Mouse (Mus musculus): ENCODE measurements around the gene Gm45785. TPM values are rescaled to one million over a fixed set of nuclear protein-coding genes. Genes with fewer than 3 reads are reported as not detected.
A peak's percentile ranks its signal among the peaks of the same experiment; 100 is the strongest.

Gene Gm45785
- 1.8 and 4.6 TPM in 2 replicates for total RNA-seq (2017)

DNA sequence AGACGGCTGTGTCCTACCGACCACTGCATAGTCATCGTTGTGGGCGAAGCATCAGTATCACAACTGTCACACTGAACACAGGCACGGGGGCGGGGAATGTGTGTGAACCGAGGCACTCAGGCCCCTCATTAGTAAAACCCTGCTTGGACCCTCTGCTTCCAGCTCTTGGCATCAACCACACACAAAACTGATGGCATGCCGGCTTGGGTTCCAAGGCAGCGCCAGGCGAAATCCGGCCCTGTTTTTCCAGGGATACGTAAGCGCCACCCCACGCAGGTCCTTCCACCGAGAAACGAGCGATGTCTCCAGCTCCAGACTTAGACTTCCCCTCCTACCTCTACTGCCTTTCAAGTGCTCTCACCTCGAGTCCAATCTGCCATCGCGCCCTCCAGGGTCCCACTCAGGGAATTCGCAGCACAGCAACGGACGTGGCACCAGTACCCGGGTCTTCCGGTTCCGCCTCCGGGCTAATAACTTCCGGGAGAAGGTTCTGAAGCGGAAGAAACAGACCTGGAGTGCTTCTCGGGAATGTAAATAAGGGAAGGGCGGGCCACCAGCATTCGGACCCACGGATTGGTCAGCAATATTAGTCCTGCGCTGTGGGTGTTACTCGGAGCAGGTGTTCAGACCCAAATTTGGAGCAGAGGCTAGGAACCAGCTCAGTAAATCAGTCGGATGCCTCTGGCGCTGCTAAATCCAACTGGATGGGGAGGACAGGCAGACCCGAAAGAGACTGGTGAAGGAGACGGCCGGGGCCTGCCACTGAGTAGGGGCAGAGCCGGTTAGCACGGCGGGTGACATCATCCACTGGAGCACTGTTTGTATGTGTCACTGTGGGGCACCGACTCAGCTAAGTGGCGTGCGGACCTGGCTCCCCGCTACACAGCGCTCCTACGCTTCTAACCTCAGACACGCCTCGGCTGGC is at the start of gene Gm45785:
Gene Gm45785 (minus strand): TSS at position 472 of the 925 bp plus-strand sequence.
- peak; percentile 57 to 61 for ATAC-seq (replicated peaks in 1 of 2; ENCODE audit: insufficient read depth in 1 of 2, low FRiP score in 2 of 2, low TSS enrichment in 1 of 2, low read depth in 1 of 2, poor library complexity in 2 of 2, severe bottlenecking in 2 of 2)

DNA sequence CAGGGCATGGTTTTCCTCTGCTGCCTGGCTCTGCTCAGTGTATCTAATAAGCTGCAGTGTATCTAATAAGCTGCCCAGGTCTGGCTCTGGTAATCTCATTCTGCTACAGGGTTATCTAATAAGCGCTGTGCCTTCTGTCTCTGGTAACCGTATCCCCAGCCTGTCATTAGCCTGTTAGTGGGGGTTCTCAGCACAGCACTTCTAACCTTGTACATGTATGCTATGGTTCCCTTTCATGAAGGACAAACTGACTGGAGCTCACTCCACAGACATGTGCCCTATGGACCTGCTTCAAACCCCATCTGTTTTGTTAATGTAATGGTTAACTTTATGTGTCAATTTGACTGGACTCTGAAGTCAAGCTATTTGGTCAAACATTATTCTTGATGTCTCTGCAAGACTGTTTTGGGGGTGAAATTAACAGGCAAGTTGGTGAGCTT is 49.5 kb upstream of the Gm45785 start:
- no peak for ATAC-seq (replicated peaks in 1 of 2; ENCODE audit: insufficient read depth in 1 of 2, low FRiP score in 2 of 2, low TSS enrichment in 1 of 2, low read depth in 1 of 2, poor library complexity in 2 of 2, severe bottlenecking in 2 of 2)

- ATAC-seq (replicated peaks in 1 of 2; ENCODE audit: insufficient read depth in 1 of 2, low FRiP score in 2 of 2, low TSS enrichment in 1 of 2, low read depth in 1 of 2, poor library complexity in 2 of 2, severe bottlenecking in 2 of 2): peak; percentile 66 to 80; a peak in 2 of 4 replicates
Observed at GRCm38 (mm10) chr7:140903212-140903611, 47.1 kb upstream of the Gm45785 start.

GRCm38 (mm10) chr7:140902036-140902875 is 46.1 kb upstream of the Gm45785 start:
- no peak for ATAC-seq (replicated peaks in 1 of 2; ENCODE audit: insufficient read depth in 1 of 2, low FRiP score in 2 of 2, low TSS enrichment in 1 of 2, low read depth in 1 of 2, poor library complexity in 2 of 2, severe bottlenecking in 2 of 2)

GRCm38 (mm10) chr7:140900220-140900619 is 44.1 kb upstream of the Gm45785 start, which contains the start of gene Cox8b:
Gene Cox8b (minus strand): TSS chr7:140900446.
- no peak for ATAC-seq (replicated peaks in 1 of 2; ENCODE audit: insufficient read depth in 1 of 2, low FRiP score in 2 of 2, low TSS enrichment in 1 of 2, low read depth in 1 of 2, poor library complexity in 2 of 2, severe bottlenecking in 2 of 2)

DNA sequence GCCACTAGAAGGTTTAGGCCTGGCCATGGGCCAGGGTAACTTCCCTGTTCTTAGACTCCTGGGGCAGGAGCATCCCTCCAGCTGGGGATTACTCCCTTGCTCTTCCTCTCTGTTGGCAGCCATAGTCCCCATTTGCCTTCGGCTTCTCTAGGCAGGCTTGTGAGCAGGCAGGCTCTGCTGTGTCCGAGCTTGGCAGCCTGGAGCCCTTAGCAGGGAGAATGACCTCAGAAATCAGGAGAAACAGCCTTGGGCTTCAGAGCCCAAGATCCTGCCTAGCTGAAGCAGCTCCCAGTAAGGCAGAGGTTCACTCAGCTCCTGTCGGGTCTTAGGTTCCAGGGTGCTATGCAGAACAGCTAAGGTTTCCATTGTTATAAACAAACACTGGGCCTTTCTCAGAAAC is 43.0 kb upstream of the Gm45785 start:
- ATAC-seq (replicated peaks in 1 of 2; ENCODE audit: insufficient read depth in 1 of 2, low FRiP score in 2 of 2, low TSS enrichment in 1 of 2, low read depth in 1 of 2, poor library complexity in 2 of 2, severe bottlenecking in 2 of 2): no peak

- ATAC-seq (replicated peaks in 1 of 2; ENCODE audit: insufficient read depth in 1 of 2, low FRiP score in 2 of 2, low TSS enrichment in 1 of 2, low read depth in 1 of 2, poor library complexity in 2 of 2, severe bottlenecking in 2 of 2): no peak
Observed at GRCm38 (mm10) chr7:140897863-140898262, 41.7 kb upstream of the Gm45785 start.

- ATAC-seq (replicated peaks in 1 of 2; ENCODE audit: insufficient read depth in 1 of 2, low FRiP score in 2 of 2, low TSS enrichment in 1 of 2, low read depth in 1 of 2, poor library complexity in 2 of 2, severe bottlenecking in 2 of 2): no peak
Observed at GRCm38 (mm10) chr7:140894611-140895010, 38.5 kb upstream of the Gm45785 start.

DNA sequence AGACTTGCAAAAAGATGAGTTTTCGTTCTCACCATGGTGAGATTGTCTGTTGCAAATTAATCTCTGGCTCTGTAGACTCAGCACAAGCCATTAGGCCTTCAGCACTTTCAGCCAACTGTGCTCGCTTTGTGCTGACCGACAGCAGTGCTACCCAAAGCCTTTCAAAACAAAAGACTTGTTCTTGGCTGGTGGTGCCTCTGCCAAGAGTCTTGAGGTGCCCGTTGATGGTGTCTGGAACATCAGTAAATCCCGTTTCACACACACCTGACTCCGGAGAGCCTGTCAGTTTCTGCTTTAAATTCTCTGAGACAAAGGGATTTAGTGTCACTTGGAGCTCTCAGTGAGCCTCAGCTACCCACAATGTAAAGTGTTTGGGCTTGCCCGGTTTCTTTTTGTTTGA is 37.9 kb upstream of the Gm45785 start:
- no peak for ATAC-seq (replicated peaks in 1 of 2; ENCODE audit: insufficient read depth in 1 of 2, low FRiP score in 2 of 2, low TSS enrichment in 1 of 2, low read depth in 1 of 2, poor library complexity in 2 of 2, severe bottlenecking in 2 of 2)

DNA sequence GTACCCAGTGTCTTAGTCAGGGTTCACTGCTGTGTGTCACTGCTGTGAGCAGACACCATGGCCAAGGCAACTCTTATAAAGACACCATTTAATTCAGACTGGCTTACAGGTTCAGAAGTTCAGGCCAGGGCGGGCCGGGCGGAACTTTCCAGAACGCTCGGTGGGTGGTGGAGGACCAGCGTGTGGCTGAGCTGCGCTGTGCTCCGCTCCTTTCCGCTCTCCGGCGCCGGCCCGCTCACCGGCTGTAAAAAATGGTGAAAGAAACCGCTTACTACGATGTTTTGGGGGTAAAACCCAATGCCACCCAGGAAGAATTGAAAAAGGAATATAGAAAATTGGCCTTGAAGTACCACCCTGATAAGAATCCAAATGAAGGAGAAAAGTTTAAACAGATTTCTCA is 34.5 kb upstream of the Gm45785 start:
- 0 out of 4 replicates have a peak, but pooled peaks of 1 of the 2 experiments have one; percentile 39 for ATAC-seq (replicated peaks in 1 of 2; ENCODE audit: insufficient read depth in 1 of 2, low FRiP score in 2 of 2, low TSS enrichment in 1 of 2, low read depth in 1 of 2, poor library complexity in 2 of 2, severe bottlenecking in 2 of 2)

DNA sequence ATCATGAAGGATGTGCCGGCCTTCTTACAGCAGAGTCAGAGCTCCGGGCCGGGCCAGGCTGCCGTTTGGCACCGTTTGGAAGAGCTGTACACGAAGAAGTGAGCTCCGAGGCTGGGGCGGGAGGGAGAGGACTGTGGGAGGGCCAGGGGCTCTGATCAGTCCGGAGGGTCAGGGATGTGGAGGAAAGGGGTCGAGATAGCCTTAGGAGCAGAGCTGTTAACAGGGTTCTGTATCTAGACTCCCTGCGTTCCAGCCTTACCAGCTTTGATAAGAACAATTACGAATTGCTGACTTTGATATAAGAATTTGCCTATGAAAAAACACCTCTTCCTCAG is 26.3 kb upstream of the Gm45785 start:
- ATAC-seq (replicated peaks in 1 of 2; ENCODE audit: insufficient read depth in 1 of 2, low FRiP score in 2 of 2, low TSS enrichment in 1 of 2, low read depth in 1 of 2, poor library complexity in 2 of 2, severe bottlenecking in 2 of 2): no peak

GRCm38 (mm10) chr7:140881696-140882468 is 25.8 kb upstream of the Gm45785 start, which contains the start of the genes Psmd13 and Sirt3:
Gene Psmd13 (plus strand): TSS chr7:140881968.
Gene Sirt3 (minus strand): TSS chr7:140882309.
- ATAC-seq (replicated peaks in 1 of 2; ENCODE audit: insufficient read depth in 1 of 2, low FRiP score in 2 of 2, low TSS enrichment in 1 of 2, low read depth in 1 of 2, poor library complexity in 2 of 2, severe bottlenecking in 2 of 2): peak; percentile 82 to 86

- ATAC-seq (replicated peaks in 1 of 2; ENCODE audit: insufficient read depth in 1 of 2, low FRiP score in 2 of 2, low TSS enrichment in 1 of 2, low read depth in 1 of 2, poor library complexity in 2 of 2, severe bottlenecking in 2 of 2): no peak
Observed at GRCm38 (mm10) chr7:140880865-140881515, 24.9 kb upstream of the Gm45785 start.

GRCm38 (mm10) chr7:140880419-140880818 is 24.3 kb upstream of the Gm45785 start:
- no peak for ATAC-seq (replicated peaks in 1 of 2; ENCODE audit: insufficient read depth in 1 of 2, low FRiP score in 2 of 2, low TSS enrichment in 1 of 2, low read depth in 1 of 2, poor library complexity in 2 of 2, severe bottlenecking in 2 of 2)

- peak; percentile 41 to 57 for ATAC-seq (replicated peaks in 1 of 2; ENCODE audit: insufficient read depth in 1 of 2, low FRiP score in 2 of 2, low TSS enrichment in 1 of 2, low read depth in 1 of 2, poor library complexity in 2 of 2, severe bottlenecking in 2 of 2)
Observed at GRCm38 (mm10) chr7:140879355-140879754, 23.2 kb upstream of the Gm45785 start.

DNA sequence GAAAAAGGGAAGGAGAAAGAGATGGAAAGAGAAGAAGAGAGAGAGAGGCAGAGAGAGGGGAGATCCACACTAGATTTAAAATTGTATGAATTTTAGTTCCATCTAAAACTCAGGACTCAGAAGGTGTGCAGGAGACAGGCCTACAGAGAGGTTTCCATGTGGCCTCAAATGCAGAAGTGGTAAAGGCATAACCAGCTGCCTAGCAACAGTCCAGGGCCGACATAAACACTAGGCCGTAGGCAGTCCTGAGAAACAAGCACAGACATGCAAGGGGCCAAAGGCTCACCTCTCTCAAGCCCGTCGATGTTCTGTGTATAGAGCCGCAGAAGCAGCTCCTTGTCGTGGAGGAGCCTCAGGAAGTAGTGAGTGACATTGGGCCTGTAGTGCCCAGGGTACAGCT is 21.2 kb upstream of the Gm45785 start:
- ATAC-seq (replicated peaks in 1 of 2; ENCODE audit: insufficient read depth in 1 of 2, low FRiP score in 2 of 2, low TSS enrichment in 1 of 2, low read depth in 1 of 2, poor library complexity in 2 of 2, severe bottlenecking in 2 of 2): peak; percentile 50 to 55

DNA sequence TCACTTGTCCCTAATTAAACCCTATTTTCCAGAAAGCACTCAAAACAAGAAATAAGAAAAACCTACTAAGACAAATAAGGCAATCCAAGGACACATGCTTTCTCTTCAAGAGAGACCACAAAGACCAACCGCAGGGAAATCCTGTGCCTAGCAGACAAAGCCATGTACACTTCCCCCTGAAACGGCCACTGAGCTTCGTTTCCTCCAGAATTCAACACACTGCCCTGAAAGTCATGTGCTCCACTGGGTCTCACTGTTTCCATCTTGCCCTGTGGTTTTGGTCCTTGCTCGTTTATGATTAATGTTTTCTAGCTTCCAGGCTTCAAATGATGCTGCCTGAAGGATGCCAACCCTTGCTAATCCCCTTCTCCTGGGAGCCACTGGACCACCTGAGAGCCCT is 18.1 kb upstream of the Gm45785 start:
- peak; percentile 82 to 85 for ATAC-seq (replicated peaks in 1 of 2; ENCODE audit: insufficient read depth in 1 of 2, low FRiP score in 2 of 2, low TSS enrichment in 1 of 2, low read depth in 1 of 2, poor library complexity in 2 of 2, severe bottlenecking in 2 of 2)
